Mouse (Mus musculus): ENCODE data around the gene Gstm4.
"Not testable (repeated sequence)": the region's sequence is repeated elsewhere in the genome, so short reads cannot be mapped to it uniquely, and the experiment has no call there.

Gene Gstm4

DNA sequence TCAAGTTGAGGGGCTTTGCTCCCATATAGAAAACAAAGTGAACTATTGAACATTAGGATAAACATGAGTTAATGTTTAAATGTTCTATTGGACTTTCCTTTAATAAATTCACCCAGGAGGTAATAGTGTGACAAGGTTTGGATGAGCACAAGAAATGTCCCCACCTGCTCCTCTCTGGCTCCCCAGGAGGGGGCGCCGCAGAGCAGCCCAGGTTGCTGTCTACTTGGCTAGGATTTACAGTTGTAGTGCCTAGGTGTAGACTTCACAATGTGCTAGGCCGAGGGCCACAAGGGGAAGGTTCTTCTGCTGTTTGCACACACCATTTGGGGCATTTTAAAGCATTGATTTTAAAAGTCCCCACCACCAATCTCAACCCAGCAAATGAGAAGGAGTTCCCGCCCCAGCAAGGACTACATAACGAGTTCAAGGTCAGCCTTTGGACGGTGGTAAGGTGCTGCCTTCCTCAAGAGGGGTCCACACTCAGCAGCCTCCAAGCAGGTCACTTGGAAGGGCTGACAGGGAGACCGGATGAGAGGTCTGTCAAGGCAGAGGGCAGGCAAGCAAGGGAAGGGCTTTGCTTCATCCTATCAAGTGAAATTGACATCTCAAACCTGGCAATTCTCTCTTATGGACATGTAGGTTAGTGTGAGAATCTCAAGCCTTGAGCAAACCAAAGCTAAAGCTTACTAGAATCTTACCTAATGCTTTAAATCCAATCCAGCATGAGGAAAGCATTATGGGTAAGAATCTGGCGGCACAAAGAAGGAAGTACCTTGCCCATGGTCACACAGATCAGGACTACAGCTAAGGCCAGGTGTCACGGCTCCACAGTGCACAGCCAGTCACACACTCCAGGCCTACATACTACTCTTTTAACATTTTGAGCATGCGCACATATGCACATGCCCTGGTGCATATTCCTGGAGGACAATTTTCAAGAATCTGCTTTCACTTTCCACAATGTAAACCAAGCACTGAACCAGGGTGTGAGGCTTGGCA is 25.9 kb upstream of the Gstm4 start:
- DNase-seq (ENCODE audit: low spot score in 2 of 2) = peak; percentile 67 to 70

DNA sequence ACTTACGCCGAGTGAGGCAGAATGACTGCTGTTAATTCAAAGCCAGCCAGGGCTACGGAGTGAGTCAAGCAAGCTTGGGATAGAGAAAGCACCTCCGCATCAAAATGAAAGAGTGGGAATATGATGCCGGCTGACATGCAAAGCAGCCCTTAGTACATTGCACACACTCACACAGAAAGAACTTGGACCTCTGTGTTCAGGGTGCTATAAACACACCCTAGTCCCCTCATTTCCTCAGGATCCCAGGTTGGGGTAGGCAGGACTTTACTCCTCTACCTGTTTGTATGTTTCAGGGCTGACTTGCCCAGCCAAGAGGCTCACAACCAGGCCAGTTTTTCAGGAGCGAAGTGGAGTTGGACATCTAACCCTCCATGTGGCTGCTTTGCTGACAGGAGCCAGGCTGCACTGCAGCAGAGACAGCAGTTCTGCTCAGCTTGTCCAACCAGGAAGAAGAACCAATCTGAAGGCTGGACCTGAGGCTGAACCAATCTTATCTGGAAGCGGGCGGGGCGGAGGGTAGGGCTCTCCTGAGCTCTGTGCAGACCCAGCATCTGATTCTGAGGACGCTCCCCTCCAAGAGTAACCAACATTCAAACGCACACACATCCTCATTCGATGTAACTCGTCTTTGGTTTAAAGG is 24.7 kb upstream of the Gstm4 start:
- no peak for DNase-seq (ENCODE audit: low spot score in 2 of 2)

DNA sequence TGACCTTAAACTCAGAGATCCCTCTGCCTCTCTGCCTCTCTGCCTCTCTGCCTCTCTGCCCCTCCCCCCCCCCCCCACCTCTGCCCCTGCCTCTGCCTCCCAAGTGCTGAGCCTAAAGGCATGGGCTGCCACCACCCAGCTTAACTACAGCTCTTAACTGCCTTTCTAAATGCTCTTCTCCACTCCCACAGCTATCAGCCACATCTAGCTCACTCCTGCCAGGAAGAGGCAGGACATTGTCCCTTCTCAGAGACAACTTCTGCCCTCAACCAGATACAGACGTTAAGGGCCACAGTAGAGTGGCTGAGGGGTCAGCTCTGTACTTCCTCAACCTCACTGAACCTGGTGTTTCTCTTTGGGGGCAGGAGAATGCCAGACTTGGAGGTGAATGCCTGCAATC is 24.1 kb upstream of the Gstm4 start:
- no peak for DNase-seq (ENCODE audit: low spot score in 2 of 2)

DNA sequence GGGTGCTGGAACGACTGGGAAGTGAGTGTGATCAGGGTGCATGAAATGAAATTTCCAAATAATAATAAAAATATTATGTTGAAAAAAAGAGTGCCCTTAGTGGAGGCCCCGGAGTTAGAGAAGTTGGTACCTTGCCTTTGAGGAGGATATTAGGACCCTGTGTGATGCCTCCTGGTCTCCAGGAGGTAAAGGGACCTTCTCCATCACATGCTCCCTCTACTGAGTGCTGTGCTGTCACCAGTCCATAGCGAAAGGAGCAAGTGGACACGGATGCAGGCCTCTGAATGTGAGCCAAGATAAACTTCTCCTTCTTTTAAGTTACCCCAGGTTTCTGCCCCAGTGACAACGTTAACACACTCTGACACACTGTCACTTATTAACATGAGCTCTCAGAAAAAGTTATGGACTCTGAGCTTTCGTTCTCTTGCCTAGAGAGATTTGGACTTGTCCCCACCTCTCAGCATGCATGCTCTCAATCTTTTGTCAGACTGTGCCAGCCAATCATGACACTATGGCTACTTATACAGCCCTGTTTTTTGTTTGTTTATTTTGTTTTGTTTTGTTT is 22.8 kb upstream of the Gstm4 start:
- DNase-seq (ENCODE audit: low spot score in 2 of 2) = no peak

DNA sequence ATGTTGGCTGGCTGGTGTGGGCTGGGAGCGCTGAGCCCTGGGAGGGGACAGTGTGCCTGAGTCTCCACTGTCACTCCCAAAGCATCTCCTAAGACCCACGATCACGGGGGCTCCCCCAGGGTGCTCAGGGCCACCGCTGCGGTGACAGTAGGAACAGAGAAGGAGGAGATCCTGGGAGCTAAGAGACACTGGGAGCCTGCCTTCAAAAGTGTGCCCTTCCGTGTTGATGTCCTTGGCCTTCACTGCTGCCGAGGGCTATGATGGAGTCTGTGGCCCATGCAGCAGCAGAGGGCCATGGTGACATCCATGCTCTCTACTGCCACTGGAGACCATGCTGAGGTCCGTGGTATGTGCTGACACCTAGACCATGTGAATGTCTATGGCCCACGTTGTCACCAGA is 20.9 kb upstream of the Gstm4 start:
- no peak for DNase-seq (ENCODE audit: low spot score in 2 of 2)

DNA sequence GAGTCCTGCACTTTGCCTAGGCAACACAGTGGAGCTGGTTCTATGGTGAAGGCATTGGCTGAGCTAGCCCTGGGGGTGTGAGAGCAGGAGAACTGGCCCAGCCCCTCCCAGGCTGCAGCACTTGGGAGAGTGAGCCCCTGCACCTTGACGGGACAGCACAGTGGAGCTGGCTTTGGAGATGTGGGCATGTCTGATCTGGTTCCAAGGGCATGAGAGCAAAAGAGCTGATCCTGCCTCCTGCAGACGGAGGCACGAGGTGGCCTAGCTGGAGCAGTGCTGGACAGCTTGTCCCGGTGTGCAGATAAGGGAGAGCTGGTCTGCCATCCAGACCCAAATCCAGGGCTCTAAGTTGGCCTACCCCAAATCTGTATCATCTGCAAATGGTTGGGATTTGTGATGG is 20.0 kb upstream of the Gstm4 start:
- DNase-seq (ENCODE audit: low spot score in 2 of 2) = no peak

DNA sequence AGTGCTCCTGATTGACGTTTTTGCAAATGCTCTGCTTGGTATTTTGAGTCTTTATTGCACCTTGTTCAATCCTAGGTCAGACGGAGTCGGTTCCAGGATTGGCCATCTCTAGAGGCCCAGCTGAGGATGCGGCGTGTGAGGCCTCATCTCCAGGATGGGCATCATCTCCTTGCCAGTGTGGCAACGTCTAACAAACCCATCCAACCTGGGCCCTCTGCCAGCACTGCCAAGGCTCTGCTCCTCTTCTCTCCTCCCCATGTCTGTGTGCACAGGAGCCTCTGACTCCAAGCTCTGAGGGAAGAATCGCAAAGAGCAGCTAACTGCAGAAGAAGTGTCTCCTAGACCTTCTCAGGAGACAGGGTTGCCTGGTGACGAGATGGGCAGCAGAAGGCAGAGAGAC is 18.0 kb upstream of the Gstm4 start:
- no peak for DNase-seq (ENCODE audit: low spot score in 2 of 2)

DNA sequence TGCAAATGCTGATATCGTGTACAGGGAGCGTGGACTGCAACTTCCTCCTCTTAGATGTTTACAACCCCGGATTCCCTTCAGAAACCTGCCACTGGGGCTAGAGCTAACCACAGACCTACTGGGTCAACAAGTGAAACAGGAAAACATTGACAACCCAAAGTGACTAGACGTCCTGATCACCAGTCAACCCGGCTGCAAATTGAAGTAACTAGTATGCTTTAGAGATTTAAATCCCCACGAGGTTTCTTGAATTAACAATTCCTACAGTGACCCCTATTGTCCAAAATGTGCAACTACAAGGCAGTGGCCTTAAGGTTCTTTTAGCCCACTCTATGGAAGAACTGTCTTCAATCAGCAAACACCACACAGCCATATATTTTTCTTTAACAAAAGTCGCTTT is 16.7 kb upstream of the Gstm4 start:
- DNase-seq (ENCODE audit: low spot score in 2 of 2) = peak in 1 of 2 experiments; percentile 66

DNA sequence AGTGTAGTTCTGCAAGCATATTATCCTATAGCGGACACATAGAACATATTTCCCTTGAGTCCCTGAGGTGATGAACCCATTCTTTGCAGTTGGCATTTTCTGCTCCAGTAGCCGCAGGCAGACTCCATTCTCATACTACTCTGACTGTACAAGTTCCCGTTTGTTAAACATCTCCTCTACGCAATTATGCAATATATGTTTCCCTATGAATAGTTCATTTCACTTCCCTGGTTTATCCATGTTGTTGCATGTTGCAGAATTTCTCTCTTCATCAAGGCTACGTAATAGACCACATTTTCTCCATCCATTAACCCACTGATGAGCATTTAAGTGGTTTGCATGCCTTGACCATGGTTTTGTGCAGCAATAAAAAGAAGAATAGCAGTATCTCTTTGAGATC is 5.8 kb upstream of the Gstm4 start:
- DNase-seq (ENCODE audit: low spot score in 2 of 2) = no peak

DNA sequence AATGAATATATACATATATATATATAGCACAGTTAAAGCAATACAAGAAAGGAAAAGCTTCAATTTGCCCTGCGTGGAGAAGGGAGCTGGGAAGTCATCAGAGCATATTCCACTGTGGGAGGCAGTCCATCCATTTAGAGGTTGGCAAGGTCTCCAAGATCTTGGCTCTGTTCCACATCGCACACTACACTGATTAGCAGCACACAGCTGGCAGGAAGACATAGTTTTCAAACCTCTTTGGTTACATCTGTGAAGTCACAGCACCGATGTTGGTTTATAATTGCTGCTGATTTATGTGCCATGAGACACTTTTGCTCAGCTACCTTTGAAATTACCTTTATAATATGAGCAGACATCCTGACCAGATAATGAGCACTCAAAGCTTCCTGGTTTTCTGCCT is 3.6 kb upstream of the Gstm4 start:
- DNase-seq (ENCODE audit: low spot score in 2 of 2) = no peak

DNA sequence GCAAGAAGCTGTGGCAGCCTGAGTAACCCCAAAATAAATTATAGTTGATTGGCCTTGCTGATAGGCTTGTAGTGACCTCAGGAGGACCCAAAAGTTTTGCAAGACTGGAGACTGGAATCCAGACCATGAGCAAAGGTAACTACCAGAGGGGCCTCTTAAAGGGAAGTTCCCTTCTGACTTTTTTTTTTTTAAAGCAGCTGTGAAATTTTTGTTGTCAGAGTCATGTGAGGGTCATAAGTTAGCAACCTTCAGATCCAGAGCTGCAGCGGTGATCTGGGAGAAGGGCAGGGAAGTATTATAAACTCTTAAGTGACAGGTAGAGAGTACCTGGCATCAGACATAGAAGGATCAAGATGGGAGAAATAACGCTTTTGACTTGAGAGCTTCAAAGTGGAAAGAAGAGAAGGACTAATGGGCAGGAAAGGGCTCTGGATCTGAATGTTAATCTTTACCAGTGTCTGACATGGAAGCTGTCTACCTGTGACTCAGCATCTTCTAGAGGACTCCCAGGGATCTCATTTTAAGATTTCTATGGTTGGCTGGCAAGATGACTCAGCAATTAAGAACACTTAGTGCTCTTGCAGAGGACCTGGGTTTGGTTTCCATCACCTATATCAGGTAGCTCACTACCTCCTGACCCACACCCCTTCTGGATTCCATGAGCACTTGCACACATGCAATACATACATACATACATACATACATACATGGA is 2.4 kb upstream of the Gstm4 start:
- DNase-seq (ENCODE audit: low spot score in 2 of 2) = no peak

DNA sequence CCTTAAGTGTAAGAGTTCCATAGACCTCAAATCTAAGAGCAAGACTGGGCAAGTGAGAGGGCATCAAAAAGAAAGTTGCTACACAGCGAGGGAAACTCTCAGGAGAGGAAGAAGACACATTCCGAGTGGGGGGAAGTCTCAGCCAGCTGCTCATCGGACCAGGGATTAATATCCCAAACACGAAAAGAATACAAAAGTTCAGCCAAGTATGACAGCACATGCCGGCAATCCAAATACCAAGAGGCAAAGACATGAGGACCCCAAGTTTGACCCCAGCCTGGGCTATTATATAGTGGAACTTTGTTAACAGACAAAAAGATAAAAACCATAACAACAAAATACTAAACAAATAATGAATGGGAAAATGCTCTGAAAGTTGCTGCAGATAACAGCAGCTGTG is 11.5 kb downstream of the Gstm4 start:
- DNase-seq (ENCODE audit: low spot score in 2 of 2) = no peak

DNA sequence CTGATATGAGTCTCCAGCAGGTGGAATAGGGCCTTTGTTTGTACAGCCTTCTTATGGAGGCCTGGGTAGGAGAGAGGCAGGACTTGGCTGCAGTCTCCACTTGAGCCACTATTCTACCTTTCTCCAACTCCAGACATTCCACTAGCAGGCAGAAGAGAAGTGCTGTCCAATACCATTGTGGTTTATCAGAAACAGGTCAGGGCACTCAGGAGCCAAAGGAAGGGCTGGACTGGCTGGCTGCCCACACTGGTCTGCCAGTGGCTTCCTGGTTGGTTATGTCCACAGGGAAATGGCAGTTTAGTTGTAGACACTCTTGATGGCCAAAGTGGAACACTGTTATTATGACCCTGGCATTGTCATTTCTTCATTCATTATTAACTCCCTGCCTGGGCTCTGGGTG is 12.6 kb downstream of the Gstm4 start:
- DNase-seq (ENCODE audit: low spot score in 2 of 2) = no peak

DNA sequence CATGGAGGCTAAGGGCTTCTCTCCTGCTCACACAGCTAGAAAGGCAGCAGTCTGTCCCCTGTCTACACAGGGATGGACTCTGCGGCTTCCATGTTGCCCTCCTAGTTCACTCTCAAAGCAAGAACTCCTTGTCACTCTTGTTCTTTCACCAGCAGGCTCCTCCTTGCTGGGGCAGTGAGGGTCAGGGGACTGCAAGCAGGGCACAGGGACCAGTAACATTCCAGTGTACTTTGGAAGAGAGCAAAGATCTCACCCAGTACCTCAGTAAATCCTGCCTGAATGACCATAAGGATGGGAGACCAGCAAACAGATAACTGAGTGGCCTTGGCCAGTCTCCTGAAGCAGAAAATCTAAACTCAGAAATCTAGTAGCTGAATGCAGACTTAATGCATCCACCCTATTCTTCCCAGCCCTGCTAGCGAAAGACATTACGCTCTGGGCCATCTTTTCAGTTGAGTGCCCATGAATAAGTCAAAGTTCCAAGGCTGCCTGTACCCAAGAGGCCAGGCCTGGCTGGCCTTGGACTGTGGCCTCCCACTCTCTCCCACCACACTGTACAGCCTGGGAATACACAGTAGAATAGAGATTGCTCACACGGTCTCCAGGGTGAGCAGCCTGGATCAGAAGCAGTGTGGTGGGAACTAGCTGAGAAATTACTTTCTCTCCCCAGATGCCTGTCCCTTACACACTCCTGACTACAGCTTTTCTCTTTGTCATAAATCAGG is 15.9 kb downstream of the Gstm4 start:
- no peak for DNase-seq (ENCODE audit: low spot score in 2 of 2)

DNA sequence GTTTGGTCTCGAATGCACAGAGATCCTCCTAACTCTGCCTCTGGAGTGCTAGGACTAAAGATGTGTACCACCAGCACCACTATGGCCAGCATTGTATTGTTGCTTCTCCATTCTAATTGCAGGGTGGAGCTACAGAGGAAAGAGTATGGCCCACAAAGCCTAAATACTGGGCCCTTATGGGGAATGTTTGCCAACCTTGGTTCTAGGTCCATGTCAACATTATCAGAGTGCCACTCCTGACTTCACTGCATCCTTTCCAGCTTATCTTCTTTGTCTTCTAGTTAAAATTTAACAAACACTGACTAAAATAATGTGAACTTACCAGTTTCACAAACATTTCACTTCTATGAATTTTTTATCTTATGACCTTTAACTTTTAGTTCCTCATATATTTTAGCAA is 18.1 kb downstream of the Gstm4 start:
- no peak for DNase-seq (ENCODE audit: low spot score in 2 of 2)

DNA sequence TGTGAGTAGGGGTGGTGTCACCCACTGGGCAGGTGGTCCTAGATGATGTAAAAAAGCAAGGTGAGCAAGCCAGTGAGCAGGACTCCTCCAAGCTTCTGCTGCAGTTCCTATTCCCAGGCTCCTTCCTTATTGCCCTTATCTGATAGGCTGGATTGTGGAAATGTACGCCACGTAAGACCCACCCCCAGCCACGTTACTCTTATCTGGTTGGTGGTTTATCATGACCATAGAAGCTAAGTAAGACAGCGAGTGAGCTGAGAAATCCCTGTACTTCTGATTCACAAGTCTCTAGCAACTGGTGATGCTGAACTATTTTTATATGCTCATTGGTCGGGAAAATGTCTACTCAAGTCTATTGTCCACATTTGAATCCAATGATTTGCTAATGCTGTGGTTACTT is 18.6 kb downstream of the Gstm4 start:
- DNase-seq (ENCODE audit: low spot score in 2 of 2) = no peak

DNA sequence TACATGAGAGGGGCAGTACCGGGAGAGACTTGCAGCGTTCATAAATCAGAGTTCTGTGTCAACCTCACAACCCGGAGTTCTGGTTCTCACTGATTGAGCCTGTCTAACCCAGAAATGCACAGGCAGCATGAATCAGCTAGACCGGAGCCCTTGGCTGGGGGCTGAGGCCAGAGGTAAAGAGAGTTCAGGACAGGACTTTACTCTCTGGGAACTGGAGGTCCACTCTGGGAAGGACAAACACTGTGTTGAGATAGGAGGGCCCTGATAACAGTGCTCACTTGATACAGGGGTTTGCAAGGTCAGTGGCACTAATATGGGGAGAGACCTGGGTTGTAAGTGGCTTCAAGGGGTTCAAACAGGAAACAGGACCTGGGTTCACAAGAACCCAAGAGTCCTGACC is 19.4 kb downstream of the Gstm4 start:
- no peak for DNase-seq (ENCODE audit: low spot score in 2 of 2)

DNA sequence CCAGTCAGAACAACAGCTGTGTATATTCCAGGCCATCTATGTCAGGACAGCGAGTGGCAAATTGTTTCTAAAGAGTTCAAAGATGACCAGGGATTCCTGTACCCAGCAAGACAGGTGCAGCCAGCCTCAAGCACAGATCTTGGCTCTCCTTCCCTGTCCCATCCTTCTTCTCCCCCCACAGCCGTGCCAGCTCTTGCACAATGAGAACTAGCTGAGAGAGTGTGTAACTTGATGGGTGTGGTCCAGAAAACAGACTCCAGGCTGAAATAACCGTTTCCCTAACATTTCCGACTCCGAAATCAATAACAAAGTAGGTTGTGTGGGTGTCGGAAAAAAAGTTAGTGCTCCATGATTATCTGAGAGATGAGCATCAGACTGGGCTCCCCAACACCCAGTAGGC is 22.0 kb downstream of the Gstm4 start:
- no peak for DNase-seq (ENCODE audit: low spot score in 2 of 2)

DNA sequence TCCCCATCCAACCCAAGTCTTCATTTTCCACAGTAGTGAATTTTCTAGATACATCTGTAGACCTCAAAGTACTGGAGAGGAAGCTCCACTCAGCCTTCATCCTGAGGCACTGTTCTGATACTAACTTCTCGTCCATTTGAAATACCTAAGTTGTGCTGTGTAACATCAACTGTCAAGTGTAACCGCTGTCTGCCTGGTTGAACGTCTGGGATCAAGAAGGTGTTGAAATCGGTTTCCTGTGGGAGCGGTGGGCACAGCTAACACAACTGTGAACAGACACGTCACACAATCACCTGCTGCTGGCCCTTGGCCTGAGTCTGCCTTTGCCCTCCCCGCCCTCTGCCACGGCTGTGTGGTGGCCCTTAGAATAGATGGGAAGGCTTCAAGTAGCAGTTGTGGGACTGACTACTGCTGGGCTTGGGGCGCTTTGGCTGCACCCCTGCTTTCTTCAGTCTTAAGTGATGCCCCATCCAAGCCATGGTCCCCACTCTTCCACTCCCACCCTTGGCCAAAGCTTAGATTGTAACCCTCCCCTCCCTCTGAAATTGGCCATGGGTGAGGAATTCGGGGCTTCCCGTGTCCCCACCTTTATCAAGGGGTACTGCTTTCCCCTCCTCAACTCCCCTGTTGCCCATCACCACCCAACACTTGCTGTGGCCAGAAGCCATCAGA is 24.2 kb downstream of the Gstm4 start:
- not testable (repeated sequence) for DNase-seq (ENCODE audit: low spot score in 2 of 2)

DNA sequence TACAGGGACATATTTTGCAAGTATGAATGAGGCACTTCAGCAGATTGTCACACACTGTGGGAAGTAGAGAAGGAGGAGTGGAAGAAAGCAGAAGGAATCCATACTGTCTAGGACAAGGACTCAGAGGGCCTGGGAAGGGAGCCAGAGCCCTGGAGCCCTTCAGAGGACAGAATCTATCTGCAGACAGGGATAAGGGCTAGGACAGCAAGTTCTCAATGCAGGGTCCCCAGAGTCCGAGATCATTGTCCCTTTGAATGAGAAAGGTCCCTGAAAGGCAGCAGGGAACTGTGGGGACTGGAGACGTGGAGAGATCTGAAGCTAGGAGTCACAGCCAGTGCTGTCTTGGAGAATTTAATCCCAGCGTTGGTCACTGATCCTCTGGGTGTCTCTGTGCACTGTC is 25.5 kb downstream of the Gstm4 start:
- not testable (repeated sequence) for DNase-seq (ENCODE audit: low spot score in 2 of 2)

DNA sequence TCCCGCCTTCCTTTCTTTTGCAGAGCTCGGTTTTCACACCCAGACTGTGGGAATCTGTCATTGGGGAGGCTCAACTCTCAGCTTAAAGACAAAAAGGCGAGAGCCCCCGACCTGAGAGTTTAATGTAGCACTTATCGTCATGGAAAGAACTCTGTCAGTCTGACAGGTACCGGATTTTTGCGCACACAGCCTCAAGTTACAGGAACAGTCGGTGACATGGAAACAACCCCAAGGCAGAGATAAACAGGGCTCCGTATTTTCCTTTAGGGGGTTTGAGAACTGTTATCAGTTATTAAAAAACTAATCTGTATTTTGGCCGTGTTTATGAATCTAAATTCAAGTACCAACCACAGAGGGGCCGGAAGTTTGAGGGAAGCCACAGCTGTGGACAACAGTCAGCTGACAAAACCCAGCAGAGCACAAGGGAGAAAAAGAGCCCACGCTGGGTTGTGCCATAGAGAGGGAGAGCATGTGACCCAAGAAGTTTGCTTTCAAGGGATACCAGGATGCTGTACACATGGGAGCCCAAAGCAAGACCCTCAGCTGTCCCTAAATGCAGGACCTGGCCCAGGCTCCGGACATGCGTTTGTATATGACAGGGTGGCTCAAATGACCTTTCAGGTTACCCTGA is 26.4 kb downstream of the Gstm4 start:
- no peak for DNase-seq (ENCODE audit: low spot score in 2 of 2)
